Mouse (Mus musculus): ENCODE measurements around the gene Slc26a8. TPM values are rescaled to one million over a fixed set of nuclear protein-coding genes. Genes with fewer than 3 reads are reported as not detected.
A peak's percentile ranks its signal among the peaks of the same experiment; 100 is the strongest.

Slc26a8 gene
- polyA plus RNA-seq, 1 experiment from 2014 or later, result 0.07 TPM

DNA sequence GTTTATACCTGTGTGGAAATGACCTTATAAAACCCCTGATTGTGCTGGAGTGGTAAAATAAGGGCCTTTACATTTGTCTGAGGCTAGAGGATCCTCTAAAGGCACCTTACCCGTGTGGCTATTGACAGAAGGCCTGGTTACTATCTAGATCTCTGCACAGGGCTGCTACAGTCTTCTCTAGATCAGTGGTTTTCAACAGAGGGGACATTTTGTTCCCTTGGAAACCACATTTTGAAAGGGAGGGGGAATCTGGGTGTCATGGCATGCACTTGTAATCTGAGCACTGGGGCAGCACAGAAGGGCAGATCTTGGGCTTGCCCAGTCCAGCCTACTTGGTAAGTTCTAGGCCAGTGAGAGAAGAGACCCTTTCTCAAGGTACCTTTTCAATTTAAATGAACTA is 16.7 kb upstream of the Slc26a8 start:
- H3K27ac ChIP-seq (ENCODE audit: low read length), result no peak overlapping the region
- no peak overlapping the region for H3K4me3 ChIP-seq (ENCODE audit: low read depth, low read length)
- no peaks in the 10 kb centered on the region for H3K27me3 ChIP-seq (ENCODE audit: control insufficient read depth, insufficient read depth, low read depth, low read length)
- no peak for ATAC-seq (ENCODE audit: low read depth)
- H3K36me3 ChIP-seq (ENCODE audit: control insufficient read depth, insufficient read depth), result no peaks in the 10 kb centered on the region
- H3K9ac ChIP-seq (ENCODE audit: low read depth, low read length), result no peak overlapping the region
- H3K9me3 ChIP-seq (replicated peaks; ENCODE audit: control insufficient read depth, low read length), result no peaks in the 10 kb centered on the region
- 12% methylated on average over 1 of the region's 1 CpGs for WGBS (ENCODE audit: insufficient replicate concordance)
- no peak overlapping the region for H3K4me2 ChIP-seq (ENCODE audit: low read depth, low read length)
- peaks cover 28% of the 10 kb centered on the region for H3K4me1 ChIP-seq (ENCODE audit: control insufficient read depth, low read depth, low read length)

DNA sequence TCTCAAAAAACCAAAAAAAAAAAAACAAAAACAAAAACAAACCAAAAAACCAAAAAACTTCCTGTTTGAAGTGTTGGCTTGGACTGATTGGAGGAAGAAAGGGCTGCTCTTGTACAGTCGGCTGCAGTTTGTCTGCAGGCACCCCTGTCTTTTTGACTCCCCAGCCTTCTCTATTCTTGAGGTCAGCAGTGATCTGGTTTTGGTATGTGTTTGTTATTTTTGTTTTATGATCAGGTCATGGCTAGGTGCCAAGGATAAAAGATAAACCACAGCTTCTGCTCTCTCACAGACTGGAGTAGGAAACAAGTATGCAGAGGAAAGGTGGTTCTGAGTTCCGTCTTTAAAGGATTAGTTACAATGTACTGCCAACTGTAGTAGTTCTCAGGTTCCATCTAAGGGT is 12.6 kb upstream of the Slc26a8 start:
- no peak for ATAC-seq (ENCODE audit: low read depth)
- H3K27me3 ChIP-seq (ENCODE audit: control insufficient read depth, insufficient read depth, low read depth, low read length), result no peaks in the 10 kb centered on the region
- H3K4me1 ChIP-seq (ENCODE audit: control insufficient read depth, low read depth, low read length), result peaks cover 27% of the 10 kb centered on the region
- no peaks in the 10 kb centered on the region for H3K9me3 ChIP-seq (replicated peaks; ENCODE audit: control insufficient read depth, low read length)
- no peak overlapping the region for H3K4me2 ChIP-seq (ENCODE audit: low read depth, low read length)
- no peak overlapping the region for H3K9ac ChIP-seq (ENCODE audit: low read depth, low read length)
- H3K27ac ChIP-seq (ENCODE audit: low read length), result no peak overlapping the region
- WGBS (ENCODE audit: insufficient replicate concordance), result 59% methylated on average over 2 of the region's 2 CpGs
- H3K4me3 ChIP-seq (ENCODE audit: low read depth, low read length), result no peak overlapping the region
- H3K36me3 ChIP-seq (ENCODE audit: control insufficient read depth, insufficient read depth), result no peaks in the 10 kb centered on the region

DNA sequence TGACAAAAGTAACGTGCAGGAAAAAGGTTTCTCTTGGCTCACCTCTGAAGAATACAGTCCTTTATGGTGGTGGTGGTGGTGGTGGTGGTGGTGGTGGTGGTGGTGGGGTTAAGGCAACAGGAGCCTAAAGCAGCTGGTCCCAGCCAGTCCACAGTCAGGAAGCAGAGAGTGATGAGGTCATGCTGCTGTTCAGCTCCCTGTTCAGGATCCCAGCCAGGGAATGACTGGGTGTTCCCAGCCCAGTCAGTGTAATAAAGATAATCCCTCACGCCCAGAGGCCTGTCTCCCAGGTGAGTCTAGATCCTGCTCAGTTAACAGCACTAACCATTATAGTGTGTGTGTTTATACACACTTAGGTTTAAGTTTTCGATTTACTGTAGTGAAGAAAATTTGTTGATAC is 11.7 kb upstream of the Slc26a8 start:
- no peak overlapping the region for H3K4me3 ChIP-seq (ENCODE audit: low read depth, low read length)
- H3K27ac ChIP-seq (ENCODE audit: low read length), result no peak overlapping the region
- H3K9ac ChIP-seq (ENCODE audit: low read depth, low read length), result no peak overlapping the region
- peaks cover 32% of the 10 kb centered on the region for H3K4me1 ChIP-seq (ENCODE audit: control insufficient read depth, low read depth, low read length)
- WGBS (ENCODE audit: insufficient replicate concordance), result 64% methylated on average over 3 of the region's 3 CpGs
- ATAC-seq (ENCODE audit: low read depth), result no peak
- no peaks in the 10 kb centered on the region for H3K9me3 ChIP-seq (replicated peaks; ENCODE audit: control insufficient read depth, low read length)
- no peaks in the 10 kb centered on the region for H3K36me3 ChIP-seq (ENCODE audit: control insufficient read depth, insufficient read depth)
- no peaks in the 10 kb centered on the region for H3K27me3 ChIP-seq (ENCODE audit: control insufficient read depth, insufficient read depth, low read depth, low read length)
- no peak overlapping the region for H3K4me2 ChIP-seq (ENCODE audit: low read depth, low read length)

DNA sequence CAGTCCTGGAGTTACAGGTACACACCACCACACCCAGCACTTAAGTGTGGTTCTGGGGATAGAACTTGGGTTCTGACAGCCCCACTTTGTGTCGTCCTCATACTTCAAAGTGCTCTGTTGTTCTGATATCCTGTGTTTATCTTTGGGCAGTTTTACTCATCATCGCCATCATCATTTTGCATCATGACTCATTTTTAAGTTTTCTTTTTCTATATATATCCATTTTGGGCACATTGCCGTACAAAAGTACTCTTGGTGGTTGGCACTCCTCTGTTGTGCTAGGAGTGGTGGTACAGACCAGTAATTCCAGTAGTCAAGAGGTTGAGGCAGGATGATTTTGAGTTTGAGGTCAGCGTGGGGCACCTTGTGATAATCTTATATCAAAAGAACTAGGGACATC is 11.1 kb upstream of the Slc26a8 start:
- no peak for ATAC-seq (ENCODE audit: low read depth)
- H3K4me3 ChIP-seq (ENCODE audit: low read depth, low read length), result no peak overlapping the region
- peaks cover 34% of the 10 kb centered on the region for H3K4me1 ChIP-seq (ENCODE audit: control insufficient read depth, low read depth, low read length)
- 68% methylated on average over 4 of the region's 4 CpGs for WGBS (ENCODE audit: insufficient replicate concordance)
- no peak overlapping the region for H3K9ac ChIP-seq (ENCODE audit: low read depth, low read length)
- H3K4me2 ChIP-seq (ENCODE audit: low read depth, low read length), result no peak overlapping the region
- no peaks in the 10 kb centered on the region for H3K27me3 ChIP-seq (ENCODE audit: control insufficient read depth, insufficient read depth, low read depth, low read length)
- no peaks in the 10 kb centered on the region for H3K36me3 ChIP-seq (ENCODE audit: control insufficient read depth, insufficient read depth)
- H3K27ac ChIP-seq (ENCODE audit: low read length), result no peak overlapping the region
- no peaks in the 10 kb centered on the region for H3K9me3 ChIP-seq (replicated peaks; ENCODE audit: control insufficient read depth, low read length)

DNA sequence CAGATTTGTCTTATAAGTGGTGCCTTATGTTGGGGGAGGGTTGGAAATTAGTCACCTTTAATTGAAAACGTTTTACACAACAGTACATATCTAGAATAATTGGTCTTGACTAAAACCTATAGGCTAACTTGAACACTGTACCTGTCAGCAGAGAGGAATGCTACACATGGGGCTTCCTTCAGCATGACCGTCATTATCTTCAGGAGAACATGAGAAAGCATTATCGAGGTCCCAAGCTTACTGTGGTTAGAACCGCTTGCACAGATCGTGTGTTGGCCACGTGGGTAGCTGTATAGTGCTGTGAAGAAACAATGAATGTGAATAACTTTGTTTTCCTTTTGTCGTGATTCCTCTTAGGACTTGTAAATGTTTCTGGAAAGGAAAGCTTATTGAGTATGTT is 9.8 kb upstream of the Slc26a8 start:
- WGBS (ENCODE audit: insufficient replicate concordance), result 16% methylated on average over 7 of the region's 7 CpGs

DNA sequence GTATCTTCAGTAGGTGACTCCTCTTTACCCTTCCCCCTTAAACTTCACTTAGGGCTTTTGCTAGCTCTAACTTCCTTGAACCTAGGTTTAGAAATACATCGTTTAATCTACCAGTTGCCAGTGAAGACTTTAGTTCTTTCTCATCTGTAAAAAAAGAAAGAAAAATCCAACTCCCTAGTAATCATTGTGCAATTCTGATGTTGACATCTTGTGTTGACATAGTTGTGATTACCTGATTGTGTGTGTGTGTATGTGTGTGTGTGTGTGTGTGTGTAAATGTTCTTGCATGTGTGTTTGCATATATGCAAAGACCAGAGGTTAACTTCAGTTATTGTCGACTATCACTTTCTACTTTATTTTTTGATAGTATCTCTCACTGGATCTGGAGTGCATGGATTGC is 8.6 kb upstream of the Slc26a8 start:
- Histone ChIP-seq H3K27me3 (ENCODE audit: control insufficient read depth, insufficient read depth, low read depth, low read length) (no peaks in the 10 kb centered on the region), H3K36me3 (ENCODE audit: control insufficient read depth, insufficient read depth) (no peaks in the 10 kb centered on the region), H3K9ac (ENCODE audit: low read depth, low read length) (no peak overlapping the region), H3K9me3 (replicated peaks; ENCODE audit: control insufficient read depth, low read length) (no peaks in the 10 kb centered on the region), H3K27ac (ENCODE audit: low read length) (no peak overlapping the region), H3K4me1 (ENCODE audit: control insufficient read depth, low read depth, low read length) (peaks cover 48% of the 10 kb centered on the region), H3K4me3 (ENCODE audit: low read depth, low read length) (no peak overlapping the region), H3K4me2 (ENCODE audit: low read depth, low read length) (no peak overlapping the region)
- 48% methylated on average over 2 of the region's 2 CpGs for WGBS (ENCODE audit: insufficient replicate concordance)
- no peak for ATAC-seq (ENCODE audit: low read depth)

More for the DNA sequence above, 9.8 kb upstream of the Slc26a8 start:
- Histone ChIP-seq H3K27ac (ENCODE audit: low read length) (no peak overlapping the region), H3K4me1 (ENCODE audit: control insufficient read depth, low read depth, low read length) (peaks cover 43% of the 10 kb centered on the region), H3K9ac (ENCODE audit: low read depth, low read length) (no peak overlapping the region), H3K4me3 (ENCODE audit: low read depth, low read length) (no peak overlapping the region), H3K9me3 (replicated peaks; ENCODE audit: control insufficient read depth, low read length) (no peaks in the 10 kb centered on the region), H3K27me3 (ENCODE audit: control insufficient read depth, insufficient read depth, low read depth, low read length) (no peaks in the 10 kb centered on the region), H3K36me3 (ENCODE audit: control insufficient read depth, insufficient read depth) (no peaks in the 10 kb centered on the region), H3K4me2 (ENCODE audit: low read depth, low read length) (no peak overlapping the region)
- no peak; the same call in 1 of the 2 replicates for ATAC-seq (ENCODE audit: low read depth)

DNA sequence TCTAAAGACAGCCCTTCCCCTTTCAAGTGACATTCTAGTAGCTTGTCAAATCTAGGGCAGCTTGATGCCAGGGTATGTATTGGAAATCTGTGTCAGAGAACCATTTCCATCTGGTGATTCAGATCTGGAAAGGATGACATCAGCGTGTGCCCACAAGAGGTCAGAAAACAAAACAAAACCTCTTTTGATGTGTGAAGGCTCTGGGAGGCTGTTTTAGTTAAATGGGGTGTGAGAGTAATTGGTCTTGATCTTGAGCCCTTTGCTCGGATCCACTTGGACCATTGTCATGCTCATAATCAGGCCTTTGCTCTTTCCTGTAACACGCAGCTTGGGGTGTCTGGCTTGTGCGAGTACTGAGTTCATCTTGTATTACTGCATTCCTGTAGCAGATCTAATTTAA is 8.2 kb upstream of the Slc26a8 start:
- no peak overlapping the region for H3K9ac ChIP-seq (ENCODE audit: low read depth, low read length)

DNA sequence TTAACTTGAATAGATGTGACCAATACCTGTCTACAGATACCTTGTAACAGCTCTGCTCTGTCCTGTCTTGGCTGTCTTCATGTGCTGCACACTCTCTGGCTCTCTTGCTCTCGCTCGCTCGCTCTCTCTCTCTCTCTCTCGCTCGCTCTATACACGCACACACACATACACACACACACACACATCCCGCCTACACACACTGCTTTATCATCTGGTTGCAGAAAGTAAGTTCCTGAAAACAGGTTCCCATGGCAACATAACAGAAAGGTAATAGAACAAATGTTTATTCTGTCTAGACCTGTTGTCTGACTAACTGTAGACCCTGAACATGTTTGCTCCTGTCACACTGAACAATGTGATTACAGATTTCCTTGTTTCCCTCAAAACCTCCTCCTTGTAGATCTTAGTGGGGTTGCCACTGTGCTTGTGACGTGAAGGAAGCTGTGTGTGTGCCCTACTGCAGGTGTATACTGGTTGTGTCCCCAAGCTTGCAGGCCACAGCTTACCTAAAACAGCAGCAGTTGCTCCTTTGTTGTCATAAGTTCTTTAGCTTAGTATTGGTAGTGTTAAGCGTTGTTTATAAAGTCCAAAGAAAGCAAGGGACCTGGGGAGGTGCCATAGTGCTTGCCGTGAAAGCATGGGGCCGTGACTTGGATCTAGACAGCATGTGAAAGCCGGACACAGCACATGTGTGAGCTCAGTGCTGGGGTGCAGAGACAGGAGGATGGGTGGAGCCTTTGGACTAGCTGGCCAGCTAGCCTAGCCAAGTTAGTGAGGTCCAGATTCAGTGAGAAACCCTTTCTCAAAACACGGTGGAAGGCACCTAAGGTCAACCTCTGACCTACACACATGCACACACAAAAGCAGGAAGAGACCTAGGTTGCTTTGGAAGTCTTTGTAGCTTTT is 7.5 kb upstream of the Slc26a8 start:
- no peaks in the 10 kb centered on the region for H3K9me3 ChIP-seq (replicated peaks; ENCODE audit: control insufficient read depth, low read length)
- H3K27me3 ChIP-seq (ENCODE audit: control insufficient read depth, insufficient read depth, low read depth, low read length), result no peaks in the 10 kb centered on the region
- H3K36me3 ChIP-seq (ENCODE audit: control insufficient read depth, insufficient read depth), result no peaks in the 10 kb centered on the region
- WGBS (ENCODE audit: insufficient replicate concordance), result 28% methylated on average over 13 of the region's 13 CpGs
- peak overlapping the region; percentile 1 for H3K4me2 ChIP-seq (ENCODE audit: low read depth, low read length)
- peak; percentile 59 for ATAC-seq (ENCODE audit: low read depth)
- peak overlapping the region; percentile 67 for H3K27ac ChIP-seq (ENCODE audit: low read length)
- peak overlapping the region; percentile 15; the same call in 1 of the 2 replicates for H3K9ac ChIP-seq (ENCODE audit: low read depth, low read length)
- peaks cover 60% of the 10 kb centered on the region for H3K4me1 ChIP-seq (ENCODE audit: control insufficient read depth, low read depth, low read length)
- H3K4me3 ChIP-seq (ENCODE audit: low read depth, low read length), result 0 out of 2 replicates have a peak overlapping the region, but pooled peaks have one; percentile 7

More for the DNA sequence above, 8.2 kb upstream of the Slc26a8 start:
- Histone ChIP-seq H3K4me3 (ENCODE audit: low read depth, low read length) (no peak overlapping the region), H3K27me3 (ENCODE audit: control insufficient read depth, insufficient read depth, low read depth, low read length) (no peaks in the 10 kb centered on the region), H3K9me3 (replicated peaks; ENCODE audit: control insufficient read depth, low read length) (no peaks in the 10 kb centered on the region), H3K27ac (ENCODE audit: low read length) (peak overlapping the region; percentile 25; the same call in 1 of the 2 replicates), H3K4me2 (ENCODE audit: low read depth, low read length) (no peak overlapping the region), H3K36me3 (ENCODE audit: control insufficient read depth, insufficient read depth) (no peaks in the 10 kb centered on the region), H3K4me1 (ENCODE audit: control insufficient read depth, low read depth, low read length) (peaks cover 52% of the 10 kb centered on the region)
- WGBS (ENCODE audit: insufficient replicate concordance), result 60% methylated on average over 4 of the region's 4 CpGs
- ATAC-seq (ENCODE audit: low read depth), result no peak

DNA sequence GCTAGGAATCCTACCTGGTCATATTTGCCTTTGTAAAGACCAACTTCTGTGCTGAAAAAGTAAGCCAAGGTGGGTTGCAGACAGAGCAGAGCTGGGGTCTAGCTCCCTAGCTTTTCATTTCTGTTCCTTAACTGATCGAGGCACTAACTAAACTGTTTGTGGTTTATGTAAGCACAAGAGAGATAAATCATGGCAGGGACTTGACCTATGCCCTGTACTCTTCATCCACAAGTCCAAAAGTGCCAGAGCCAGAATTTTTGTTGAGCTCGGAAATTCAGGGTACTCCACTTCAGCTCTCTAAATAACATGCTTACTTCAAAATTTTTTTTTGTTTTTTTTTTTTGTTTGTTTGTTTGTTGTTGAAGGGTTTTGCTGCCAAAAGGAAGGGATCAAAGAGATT is 6.6 kb upstream of the Slc26a8 start:
- 10% methylated on average over 2 of the region's 2 CpGs for WGBS (ENCODE audit: insufficient replicate concordance)
- peaks cover 55% of the 10 kb centered on the region for H3K4me1 ChIP-seq (ENCODE audit: control insufficient read depth, low read depth, low read length)
- no peak for ATAC-seq (ENCODE audit: low read depth)

More for the DNA sequence above, 6.6 kb upstream of the Slc26a8 start:
- 0 out of 2 replicates have a peak overlapping the region, but pooled peaks have one; percentile 33 for H3K27ac ChIP-seq (ENCODE audit: low read length)
- H3K36me3 ChIP-seq (ENCODE audit: control insufficient read depth, insufficient read depth), result no peaks in the 10 kb centered on the region
- H3K4me3 ChIP-seq (ENCODE audit: low read depth, low read length), result no peak overlapping the region
- peak overlapping the region; percentile 21 for H3K4me2 ChIP-seq (ENCODE audit: low read depth, low read length)
- H3K9ac ChIP-seq (ENCODE audit: low read depth, low read length), result no peak overlapping the region
- H3K27me3 ChIP-seq (ENCODE audit: control insufficient read depth, insufficient read depth, low read depth, low read length), result no peaks in the 10 kb centered on the region
- H3K9me3 ChIP-seq (replicated peaks; ENCODE audit: control insufficient read depth, low read length), result no peaks in the 10 kb centered on the region

All from liver, embryonic 16.5 days (tissue).